Mouse (Mus musculus): Measurements from ENCODE around the gene G430095P16Rik.

GRCm38 (mm10) chr8:84765629-84766028 is 42.8 kb downstream of the G430095P16Rik start:
- TF ChIP-seq GATA1 (IDR thresholded peaks at IDR 0.05; ENCODE audit: borderline replicate concordance, low read length) (no peak), FLI1 (IDR thresholded peaks at IDR 0.05; ENCODE audit: low read length) (no peak)
